Mouse (Mus musculus): ENCODE results near the gene Sema5b. TPM values are rescaled to one million over a fixed set of nuclear protein-coding genes. Genes with fewer than 3 reads are reported as not detected.

Sema5b gene
- 19.8 and 25.6 TPM in 2 replicates for polyA plus RNA-seq (2015; fragmentation: Nextera tagmentation; extraction: Ambion mirVana)

DNA sequence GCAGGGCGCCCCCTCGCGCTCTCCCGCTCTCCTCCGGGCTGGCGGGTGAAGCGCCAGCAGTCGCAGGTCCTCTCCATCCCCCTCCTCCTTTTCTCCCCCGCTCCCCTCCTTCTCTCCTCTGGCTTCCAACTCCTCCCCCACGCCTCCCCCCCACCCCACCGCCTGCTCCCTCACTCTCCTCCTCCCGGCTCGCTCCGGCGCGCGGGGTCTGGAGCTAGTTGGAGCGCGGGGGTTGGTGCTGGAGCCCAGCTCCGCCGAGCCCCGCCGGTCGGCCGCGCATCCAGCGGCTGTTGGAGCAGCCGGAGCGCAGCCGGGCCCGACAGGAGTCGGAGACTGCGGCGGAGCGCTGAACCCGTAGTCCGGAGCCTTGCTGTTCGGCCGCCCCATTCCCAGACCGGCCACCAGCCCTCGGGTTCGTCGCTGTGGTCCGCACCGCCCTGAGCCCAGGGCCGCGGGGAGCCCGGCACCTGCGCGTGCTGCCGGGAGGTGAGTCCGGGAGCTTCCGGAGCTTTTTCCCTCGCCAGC, at the start of gene Sema5b:
TSS of gene Sema5b (plus strand) at position 29 of the 525 bp plus-strand sequence.
- H3K4me1 ChIP-seq (replicated peaks): peaks cover 29% of the 10 kb centered on the region
- ATAC-seq (ENCODE audit: low FRiP score, low read depth): peak; percentile 88
- WGBS: under 1% methylated on average over 44 of the region's 54 CpGs

DNA sequence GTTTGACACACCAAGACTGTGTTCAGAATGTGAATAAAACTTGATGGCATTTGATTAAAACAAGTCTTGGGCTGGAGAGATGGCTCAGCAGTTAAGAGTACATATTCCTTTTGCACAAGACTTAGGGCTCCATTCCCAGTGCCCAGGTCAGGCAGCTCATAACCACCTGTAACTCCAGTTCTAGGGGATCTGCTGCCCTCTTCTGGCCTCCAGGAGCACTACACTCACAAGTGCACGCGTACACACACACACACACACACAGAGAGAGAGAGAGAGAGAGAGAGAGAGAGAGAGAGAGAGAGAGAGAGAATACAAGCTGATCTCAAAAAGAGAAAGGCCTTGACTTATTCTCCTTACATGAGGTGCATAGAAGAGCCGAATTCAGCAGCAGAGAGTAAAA, 40.6 kb upstream of the Sema5b start:
- no peak for ATAC-seq (ENCODE audit: low FRiP score, low read depth)
- Histone ChIP-seq H3K27ac (replicated peaks) (no peak overlapping the region), H3K9ac (no peak overlapping the region), H3K4me3 (no peak overlapping the region), H3K9me3 (no peaks in the 10 kb centered on the region), H3K4me1 (replicated peaks) (no peaks in the 10 kb centered on the region), H3K4me2 (no peak overlapping the region), H3K36me3 (no peaks in the 10 kb centered on the region), H3K27me3 (no peaks in the 10 kb centered on the region)
- WGBS: 96% methylated on average over 3 of the region's 3 CpGs

More for the DNA sequence above, at the start of gene Sema5b:
- Histone ChIP-seq H3K36me3 (no peaks in the 10 kb centered on the region), H3K4me3 (peak within 1 kb of the TSS; percentile 57), H3K9ac (peak within 1 kb of the TSS; percentile 75), H3K4me2 (peak within 1 kb of the TSS; percentile 96), H3K9me3 (no peaks in the 10 kb centered on the region), H3K27ac (replicated peaks) (peak within 1 kb of the TSS; percentile 60), H3K27me3 (no peaks in the 10 kb centered on the region)

- H3K27me3 ChIP-seq: no peaks in the 10 kb centered on the region
- no peak overlapping the region for H3K4me2 ChIP-seq
- H3K9ac ChIP-seq: no peak overlapping the region
- H3K27ac ChIP-seq (replicated peaks): no peak overlapping the region
- H3K36me3 ChIP-seq: no peaks in the 10 kb centered on the region
- H3K9me3 ChIP-seq: no peaks in the 10 kb centered on the region
- WGBS: 48% methylated on average over 4 of the region's 4 CpGs
- no peak overlapping the region for H3K4me3 ChIP-seq
- ATAC-seq (ENCODE audit: low FRiP score, low read depth): no peak
- H3K4me1 ChIP-seq (replicated peaks): no peaks in the 10 kb centered on the region
Observed at GRCm38 (mm10) chr16:35501106-35501760, 39.7 kb upstream of the Sema5b start.

GRCm38 (mm10) chr16:35502456-35502855, 38.5 kb upstream of the Sema5b start:
- WGBS: 72% methylated on average over 11 of the region's 11 CpGs
- no peak for ATAC-seq (ENCODE audit: low FRiP score, low read depth)
- no peaks in the 10 kb centered on the region for H3K9me3 ChIP-seq
- H3K9ac ChIP-seq: no peak overlapping the region
- H3K27ac ChIP-seq (replicated peaks): no peak overlapping the region
- no peak overlapping the region for H3K4me2 ChIP-seq
- no peaks in the 10 kb centered on the region for H3K4me1 ChIP-seq (replicated peaks)
- no peaks in the 10 kb centered on the region for H3K27me3 ChIP-seq
- H3K4me3 ChIP-seq: no peak overlapping the region
- no peaks in the 10 kb centered on the region for H3K36me3 ChIP-seq

DNA sequence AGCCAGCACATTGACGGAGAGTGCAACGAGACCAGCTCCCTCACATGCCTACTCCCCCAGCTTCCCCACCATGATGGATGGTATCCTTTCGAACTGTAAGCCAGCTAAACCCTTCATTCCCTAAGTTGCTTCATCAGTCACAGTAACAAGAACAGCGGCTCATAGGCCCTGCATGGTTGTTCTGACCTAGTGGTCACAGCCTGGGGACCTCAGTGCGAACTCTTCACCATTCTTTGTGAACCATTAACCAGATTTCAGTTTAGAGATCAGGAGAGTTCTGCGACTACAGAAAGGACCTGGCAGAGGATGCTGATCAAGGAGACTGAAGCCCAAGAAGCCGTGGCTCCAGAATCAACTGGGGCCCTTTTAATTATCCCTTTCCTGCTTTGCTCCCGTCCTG, 36.7 kb upstream of the Sema5b start:
- ATAC-seq (ENCODE audit: low FRiP score, low read depth): no peak
- Histone ChIP-seq H3K4me3 (no peak overlapping the region), H3K27ac (replicated peaks) (no peak overlapping the region), H3K27me3 (no peaks in the 10 kb centered on the region), H3K36me3 (no peaks in the 10 kb centered on the region), H3K4me1 (replicated peaks) (no peaks in the 10 kb centered on the region), H3K9ac (no peak overlapping the region), H3K9me3 (no peaks in the 10 kb centered on the region), H3K4me2 (no peak overlapping the region)
- 83% methylated on average over 8 of the region's 8 CpGs for WGBS

DNA sequence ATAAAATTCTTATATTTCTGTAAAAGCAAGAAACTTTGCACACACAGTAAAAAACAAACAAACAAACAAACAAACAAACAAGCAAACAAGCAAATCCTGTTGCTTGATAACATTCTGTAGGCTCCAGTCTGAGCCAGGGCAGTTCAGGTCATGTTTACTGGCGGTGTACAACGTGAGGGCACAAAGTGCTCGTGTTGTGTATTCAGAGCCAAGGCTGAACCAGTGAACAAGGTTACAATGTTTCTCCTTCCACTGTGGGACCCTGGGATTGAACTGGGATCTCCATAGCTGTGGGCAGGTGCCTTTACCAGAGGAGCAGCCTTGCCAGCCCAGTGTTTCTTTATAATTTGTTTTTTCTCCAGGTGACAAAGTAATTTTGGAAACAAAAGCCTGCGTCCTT, 35.2 kb upstream of the Sema5b start:
- no peaks in the 10 kb centered on the region for H3K9me3 ChIP-seq
- no peaks in the 10 kb centered on the region for H3K27me3 ChIP-seq
- no peak overlapping the region for H3K4me2 ChIP-seq
- ATAC-seq (ENCODE audit: low FRiP score, low read depth): no peak
- no peak overlapping the region for H3K27ac ChIP-seq (replicated peaks)
- H3K4me1 ChIP-seq (replicated peaks): no peaks in the 10 kb centered on the region
- WGBS: 88% methylated on average over 4 of the region's 4 CpGs
- H3K9ac ChIP-seq: no peak overlapping the region
- no peaks in the 10 kb centered on the region for H3K36me3 ChIP-seq
- no peak overlapping the region for H3K4me3 ChIP-seq

DNA sequence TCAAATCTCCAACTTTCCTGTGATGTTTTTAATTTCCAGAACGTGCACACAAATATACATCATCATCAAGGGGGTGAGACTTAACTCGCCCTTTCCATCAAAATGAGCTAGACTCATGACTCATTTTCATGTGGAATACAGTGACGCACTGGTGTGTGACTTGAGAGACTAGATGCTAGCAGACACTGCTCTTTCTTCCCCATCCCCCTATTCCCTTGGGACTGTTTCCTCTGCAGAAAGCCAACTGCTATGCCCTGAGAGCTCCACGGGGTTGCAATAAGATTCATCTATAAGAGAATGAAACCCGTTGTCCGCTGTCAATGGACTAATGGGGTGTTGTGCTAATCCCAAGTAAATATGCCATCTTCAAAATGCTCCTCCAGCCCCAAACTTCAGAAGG, 32.4 kb upstream of the Sema5b start:
- Histone ChIP-seq H3K27me3 (no peaks in the 10 kb centered on the region), H3K27ac (replicated peaks) (no peak overlapping the region), H3K9me3 (no peaks in the 10 kb centered on the region), H3K9ac (no peak overlapping the region), H3K4me1 (replicated peaks) (no peaks in the 10 kb centered on the region), H3K36me3 (no peaks in the 10 kb centered on the region), H3K4me3 (no peak overlapping the region), H3K4me2 (no peak overlapping the region)
- no peak for ATAC-seq (ENCODE audit: low FRiP score, low read depth)
- WGBS: 78% methylated on average over 6 of the region's 6 CpGs

DNA sequence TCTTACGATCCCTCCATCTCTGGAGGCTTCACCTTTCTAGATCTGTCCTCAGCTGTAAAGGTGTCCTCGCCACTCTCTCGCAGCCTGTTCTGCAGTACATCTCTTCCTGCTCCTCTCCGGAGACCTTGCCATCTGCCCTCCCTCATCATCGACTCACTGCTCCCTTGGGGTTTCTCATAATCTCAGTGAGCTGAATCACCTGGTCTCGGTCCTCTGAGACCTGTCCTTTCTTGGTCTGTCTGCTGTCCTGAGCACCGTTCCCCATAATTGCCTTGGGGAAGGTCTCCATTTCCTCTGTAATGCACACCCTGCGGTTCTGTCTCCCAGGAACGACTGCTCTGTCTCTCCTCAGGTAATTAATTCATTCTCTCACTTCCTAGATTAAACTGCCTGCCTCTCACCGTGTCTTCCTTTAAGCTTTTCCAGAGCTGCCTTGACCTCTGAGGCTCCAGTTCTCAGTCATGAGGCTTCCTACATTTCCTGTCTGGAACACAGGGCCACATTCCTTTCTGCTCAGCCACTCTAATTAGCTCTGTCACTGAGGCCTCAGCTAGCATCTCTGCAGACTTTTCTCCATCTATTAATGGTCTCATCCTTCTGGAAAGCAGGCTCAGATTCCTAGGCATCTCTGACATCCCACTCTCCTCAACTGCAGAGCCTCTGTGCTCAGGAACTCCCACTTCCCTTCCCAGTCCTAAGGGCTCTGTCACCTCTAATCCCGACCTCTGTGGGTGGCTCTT, 31.4 kb upstream of the Sema5b start:
- H3K9ac ChIP-seq: no peak overlapping the region
- WGBS: 51% methylated on average over 11 of the region's 11 CpGs
- no peaks in the 10 kb centered on the region for H3K9me3 ChIP-seq
- no peaks in the 10 kb centered on the region for H3K27me3 ChIP-seq
- no peak overlapping the region for H3K27ac ChIP-seq (replicated peaks)
- H3K4me3 ChIP-seq: no peak overlapping the region
- ATAC-seq (ENCODE audit: low FRiP score, low read depth): no peak
- no peak overlapping the region for H3K4me2 ChIP-seq
- no peaks in the 10 kb centered on the region for H3K4me1 ChIP-seq (replicated peaks)
- no peaks in the 10 kb centered on the region for H3K36me3 ChIP-seq

DNA sequence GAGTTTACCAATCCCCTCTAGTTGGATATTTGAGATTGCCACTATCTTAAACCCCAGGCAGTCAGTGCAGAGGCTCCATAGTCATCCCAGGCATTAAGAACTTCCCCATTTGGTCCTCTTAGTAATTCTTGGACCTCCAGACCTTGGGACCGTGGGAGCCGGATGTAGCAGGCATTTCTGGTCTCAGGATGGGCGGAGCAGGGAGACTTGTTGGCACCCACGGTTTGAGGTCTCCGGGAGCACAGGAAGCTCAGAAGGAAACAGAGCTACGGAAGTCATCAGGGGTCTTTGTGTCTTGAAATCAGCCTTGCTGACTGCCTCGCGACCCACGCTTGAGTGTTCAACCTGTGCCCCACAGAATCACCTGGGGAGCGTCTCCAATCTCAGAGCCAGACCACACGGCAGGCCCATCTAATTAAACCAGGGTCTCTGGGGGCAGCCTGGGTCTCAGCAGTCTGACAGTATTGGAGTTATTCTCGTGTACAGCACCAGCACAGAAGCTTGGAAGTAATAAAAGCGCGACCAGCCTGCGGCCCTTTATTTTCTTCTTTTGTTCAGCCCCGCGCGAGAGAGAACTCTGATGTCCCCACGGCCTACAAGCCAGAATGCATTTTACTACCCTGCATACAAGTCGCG, 24.9 kb upstream of the Sema5b start:
- H3K27ac ChIP-seq (replicated peaks): no peak overlapping the region
- H3K9ac ChIP-seq: no peak overlapping the region
- WGBS: 39% methylated on average over 21 of the region's 21 CpGs
- H3K4me2 ChIP-seq: no peak overlapping the region
- ATAC-seq (ENCODE audit: low FRiP score, low read depth): no peak
- no peak overlapping the region for H3K4me3 ChIP-seq
- H3K36me3 ChIP-seq: no peaks in the 10 kb centered on the region
- no peaks in the 10 kb centered on the region for H3K9me3 ChIP-seq
- peaks cover 12% of the 10 kb centered on the region for H3K4me1 ChIP-seq (replicated peaks)
- H3K27me3 ChIP-seq: no peaks in the 10 kb centered on the region

DNA sequence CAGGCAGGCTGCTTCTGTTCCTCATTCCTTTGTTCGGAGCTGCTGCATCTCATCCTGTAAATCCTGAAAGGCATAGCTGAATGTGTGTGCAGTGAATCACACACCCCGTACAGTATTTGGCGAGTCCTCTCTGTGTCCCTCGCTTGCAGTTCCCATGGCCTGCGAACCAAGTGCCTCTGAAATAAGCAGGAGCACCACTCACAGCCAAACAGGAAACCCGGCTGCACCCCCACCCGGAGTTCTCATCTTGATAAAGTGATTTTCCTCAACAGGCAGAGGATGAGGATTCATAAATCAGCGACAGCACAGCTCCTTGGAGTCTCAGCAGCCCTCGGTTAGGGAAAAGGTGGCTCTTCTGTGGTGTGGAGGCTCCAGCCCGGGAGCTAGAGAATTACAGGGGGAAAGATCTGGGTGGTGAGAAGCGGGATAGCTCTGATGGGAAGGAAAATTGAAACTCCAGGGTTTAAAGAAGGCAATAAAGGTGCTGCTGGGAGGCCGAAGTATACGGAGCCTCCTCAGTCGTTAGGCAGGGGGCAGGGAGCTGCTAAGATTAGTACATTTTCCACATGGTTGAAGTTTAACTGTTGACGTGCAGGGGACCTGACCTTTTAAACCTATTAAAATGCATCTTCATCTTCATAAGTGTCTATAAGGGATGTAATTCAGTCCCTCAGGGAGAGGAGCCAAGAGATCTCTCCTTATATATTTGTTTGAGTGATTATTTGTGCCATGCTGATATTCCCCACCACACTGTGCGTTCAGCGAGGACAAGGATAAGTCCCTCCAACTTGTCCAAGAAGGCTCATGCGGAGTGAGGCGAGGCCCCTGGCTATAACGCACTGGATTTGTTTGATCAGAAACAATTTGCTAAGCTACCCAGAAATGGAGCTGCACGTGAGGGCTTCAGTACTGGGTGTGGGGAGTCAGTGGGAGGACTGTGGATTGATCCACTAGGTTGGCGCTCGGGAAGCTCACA, 22.7 kb upstream of the Sema5b start:
- WGBS: 60% methylated on average over 23 of the region's 23 CpGs
- H3K27ac ChIP-seq (replicated peaks): no peak overlapping the region
- no peaks in the 10 kb centered on the region for H3K27me3 ChIP-seq
- no peak overlapping the region for H3K9ac ChIP-seq
- H3K4me3 ChIP-seq: no peak overlapping the region
- ATAC-seq (ENCODE audit: low FRiP score, low read depth): no peak
- peaks cover 12% of the 10 kb centered on the region for H3K4me1 ChIP-seq (replicated peaks)
- no peaks in the 10 kb centered on the region for H3K9me3 ChIP-seq
- no peak overlapping the region for H3K4me2 ChIP-seq
- no peaks in the 10 kb centered on the region for H3K36me3 ChIP-seq

- Histone ChIP-seq H3K4me3 (no peak overlapping the region), H3K36me3 (no peaks in the 10 kb centered on the region), H3K4me1 (replicated peaks) (peaks cover 12% of the 10 kb centered on the region), H3K4me2 (no peak overlapping the region), H3K27ac (replicated peaks) (no peak overlapping the region), H3K27me3 (no peaks in the 10 kb centered on the region), H3K9me3 (no peaks in the 10 kb centered on the region), H3K9ac (no peak overlapping the region)
- 59% methylated on average over 7 of the region's 7 CpGs for WGBS
- ATAC-seq (ENCODE audit: low FRiP score, low read depth): no peak
Observed at GRCm38 (mm10) chr16:35519245-35519644, 21.7 kb upstream of the Sema5b start.
